Mouse (Mus musculus): ENCODE measurements at regions not wholly inside any gene's neighbourhood (a gene's known extent, or its start where the extent isn't known, plus 50 kb on each side); places are given as distances from the start of the nearest gene placed in this dataset.

DNA sequence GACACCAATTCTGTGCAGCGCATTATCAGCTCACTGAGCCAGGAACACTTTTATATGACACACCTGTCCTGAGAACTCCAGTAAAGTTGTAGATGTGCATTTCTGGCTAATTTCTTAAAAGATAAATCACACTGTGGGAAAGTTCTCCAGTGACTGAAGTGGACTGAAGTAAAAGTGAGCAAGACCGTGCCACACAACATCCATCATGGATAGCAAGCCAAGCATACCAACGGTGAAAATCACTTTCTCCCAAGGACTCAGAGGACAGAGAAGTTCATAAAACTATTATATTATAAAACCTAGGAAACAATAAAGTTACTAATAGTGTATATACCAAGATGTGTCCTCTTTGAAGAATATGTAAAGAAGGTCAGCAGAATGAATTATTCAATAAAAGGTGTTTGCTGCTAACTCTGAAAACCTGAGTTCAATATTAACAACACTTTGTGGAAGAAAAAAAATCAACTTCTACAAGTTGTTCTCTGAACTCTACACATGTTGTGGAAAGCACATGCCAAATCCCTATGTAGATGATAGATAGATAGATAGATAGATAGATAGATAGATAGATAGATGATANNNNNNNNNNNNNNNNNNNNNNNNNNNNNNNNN, 298.2 kb upstream of the Igbp1b start:
- 93% methylated on average over 3 of the region's 3 CpGs for WGBS
- no peaks in the 10 kb centered on the region for H3K9me3 ChIP-seq (replicated peaks; ENCODE audit: control insufficient read depth, low read length)
- no peak overlapping the region for H3K4me2 ChIP-seq (ENCODE audit: low read length)
- H3K4me3 ChIP-seq (ENCODE audit: low read depth, low read length), result no peak overlapping the region
- no peaks in the 10 kb centered on the region for H3K36me3 ChIP-seq (ENCODE audit: control insufficient read depth, insufficient read depth, low read length)
- H3K27me3 ChIP-seq (replicated peaks; ENCODE audit: control insufficient read depth, insufficient read depth, low read length), result no peaks in the 10 kb centered on the region
- no peak for DNase-seq (ENCODE audit: low spot score)
- H3K9ac ChIP-seq (ENCODE audit: low read length), result no peak overlapping the region
- no peaks in the 10 kb centered on the region for H3K4me1 ChIP-seq (ENCODE audit: control insufficient read depth, insufficient read depth, low read length)
- no peak for ATAC-seq
- no peak overlapping the region for H3K27ac ChIP-seq (ENCODE audit: low read depth, low read length)

DNA sequence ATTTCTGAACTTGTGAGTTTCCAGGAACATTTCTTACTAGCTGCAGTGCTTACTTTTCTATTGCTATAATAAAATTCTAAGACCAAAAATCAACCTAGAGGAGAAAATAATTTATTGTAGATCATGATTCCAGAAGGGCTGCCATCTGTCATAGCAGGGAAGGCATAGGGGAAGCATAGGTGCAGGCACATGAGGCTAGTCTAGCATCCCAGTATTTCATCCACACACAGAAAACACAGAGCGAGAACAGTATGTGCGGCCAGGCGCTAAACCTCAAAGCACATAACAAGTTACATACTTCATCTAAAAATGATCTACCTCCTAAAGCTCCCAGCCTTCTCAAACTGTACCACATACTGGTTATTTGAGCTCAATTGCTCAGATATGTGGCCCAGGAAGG, 292.5 kb upstream of the Igbp1b start:
- ATAC-seq (no peak), DNase-seq (ENCODE audit: low spot score) (no peak)
- 83% methylated on average over 3 of the region's 3 CpGs for WGBS
- no peaks in the 10 kb centered on the region for H3K27me3 ChIP-seq (replicated peaks; ENCODE audit: control insufficient read depth, insufficient read depth, low read length)
- H3K27ac ChIP-seq (ENCODE audit: low read depth, low read length), result no peak overlapping the region
- no peak overlapping the region for H3K9ac ChIP-seq (ENCODE audit: low read length)
- no peaks in the 10 kb centered on the region for H3K9me3 ChIP-seq (replicated peaks; ENCODE audit: control insufficient read depth, low read length)
- H3K36me3 ChIP-seq (ENCODE audit: control insufficient read depth, insufficient read depth, low read length), result no peaks in the 10 kb centered on the region
- no peak overlapping the region for H3K4me3 ChIP-seq (ENCODE audit: low read depth, low read length)
- H3K4me1 ChIP-seq (ENCODE audit: control insufficient read depth, insufficient read depth, low read length), result no peaks in the 10 kb centered on the region
- H3K4me2 ChIP-seq (ENCODE audit: low read length), result no peak overlapping the region

DNA sequence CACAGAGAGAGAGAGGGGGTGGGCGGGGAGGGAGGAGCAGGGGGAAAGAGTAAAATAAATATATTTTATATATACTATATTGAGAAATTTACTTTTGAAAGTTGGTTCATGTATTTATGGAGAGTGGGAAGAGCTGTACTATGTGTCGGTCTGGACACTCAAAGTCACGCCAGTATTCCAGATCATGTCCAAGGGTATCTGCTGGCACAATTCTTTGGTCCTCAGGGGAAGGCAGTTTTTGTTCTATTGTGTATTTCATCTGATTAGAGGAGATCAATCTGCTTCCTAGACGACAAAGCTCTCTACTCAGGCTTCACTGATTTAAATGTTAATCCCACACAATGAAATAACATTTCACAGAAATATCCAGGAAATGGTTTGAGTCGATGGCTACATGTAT, 288.3 kb upstream of the Igbp1b start:
- H3K4me2 ChIP-seq (ENCODE audit: low read length), result no peak overlapping the region
- 47% methylated on average over 5 of the region's 5 CpGs for WGBS
- H3K9ac ChIP-seq (ENCODE audit: low read length), result no peak overlapping the region
- H3K4me3 ChIP-seq (ENCODE audit: low read depth, low read length), result no peak overlapping the region
- no peaks in the 10 kb centered on the region for H3K27me3 ChIP-seq (replicated peaks; ENCODE audit: control insufficient read depth, insufficient read depth, low read length)
- no peak for ATAC-seq
- H3K9me3 ChIP-seq (replicated peaks; ENCODE audit: control insufficient read depth, low read length), result no peaks in the 10 kb centered on the region
- DNase-seq (ENCODE audit: low spot score), result no peak
- H3K27ac ChIP-seq (ENCODE audit: low read depth, low read length), result no peak overlapping the region
- H3K36me3 ChIP-seq (ENCODE audit: control insufficient read depth, insufficient read depth, low read length), result no peaks in the 10 kb centered on the region
- no peaks in the 10 kb centered on the region for H3K4me1 ChIP-seq (ENCODE audit: control insufficient read depth, insufficient read depth, low read length)

DNA sequence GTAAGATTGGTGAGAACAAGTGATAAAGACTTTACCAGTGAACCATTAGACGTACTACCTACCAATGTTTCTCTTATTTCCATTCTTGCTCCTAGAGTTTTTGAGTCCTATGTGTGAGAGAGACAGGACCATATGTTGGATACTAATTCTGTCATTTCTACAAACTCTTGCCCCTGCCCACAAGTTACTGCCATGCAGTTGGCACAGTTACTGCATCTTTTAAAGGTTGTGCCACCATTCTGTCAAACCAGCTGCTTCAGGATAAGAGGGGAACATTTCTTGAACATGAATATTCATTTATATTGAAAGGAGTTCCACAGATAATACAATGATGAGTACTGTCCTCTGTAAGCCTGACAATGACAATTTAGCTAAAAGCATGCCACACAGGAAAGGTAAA, 287.1 kb upstream of the Igbp1b start:
- no peak overlapping the region for H3K27ac ChIP-seq (ENCODE audit: low read depth, low read length)
- H3K9ac ChIP-seq (ENCODE audit: low read length), result no peak overlapping the region
- no peaks in the 10 kb centered on the region for H3K36me3 ChIP-seq (ENCODE audit: control insufficient read depth, insufficient read depth, low read length)
- 0 out of 2 replicates have a peak, but pooled peaks have one; percentile 32 for ATAC-seq
- H3K9me3 ChIP-seq (replicated peaks; ENCODE audit: control insufficient read depth, low read length), result no peaks in the 10 kb centered on the region
- no peak overlapping the region for H3K4me3 ChIP-seq (ENCODE audit: low read depth, low read length)
- 48% methylated on average over 1 of the region's 1 CpGs for WGBS
- DNase-seq (ENCODE audit: low spot score), result peak; percentile 38
- no peaks in the 10 kb centered on the region for H3K27me3 ChIP-seq (replicated peaks; ENCODE audit: control insufficient read depth, insufficient read depth, low read length)
- no peaks in the 10 kb centered on the region for H3K4me1 ChIP-seq (ENCODE audit: control insufficient read depth, insufficient read depth, low read length)
- no peak overlapping the region for H3K4me2 ChIP-seq (ENCODE audit: low read length)

DNA sequence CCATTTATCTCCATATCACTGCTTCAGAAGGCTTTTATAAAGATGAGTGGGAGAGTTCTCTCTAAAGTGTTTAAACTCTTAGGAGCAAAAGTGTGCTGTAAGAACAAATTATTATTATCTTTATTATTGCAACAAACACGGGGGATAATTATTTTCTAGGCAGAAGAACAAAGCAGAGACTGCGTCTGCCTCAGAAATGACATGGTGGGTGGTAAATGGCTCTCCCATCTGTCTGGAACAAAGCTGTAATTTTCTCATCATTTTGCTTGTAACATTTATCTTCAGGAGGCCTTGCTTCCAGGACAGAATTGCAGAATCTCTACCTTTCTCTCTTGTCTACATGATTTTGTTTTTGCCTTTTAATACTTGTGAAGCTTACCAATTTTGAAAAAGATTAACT, 261.8 kb upstream of the Igbp1b start:
- Histone ChIP-seq H3K9ac (ENCODE audit: low read length) (no peak overlapping the region), H3K27me3 (replicated peaks; ENCODE audit: control insufficient read depth, insufficient read depth, low read length) (no peaks in the 10 kb centered on the region), H3K4me2 (ENCODE audit: low read length) (no peak overlapping the region), H3K9me3 (replicated peaks; ENCODE audit: control insufficient read depth, low read length) (no peaks in the 10 kb centered on the region), H3K4me3 (ENCODE audit: low read depth, low read length) (no peak overlapping the region), H3K36me3 (ENCODE audit: control insufficient read depth, insufficient read depth, low read length) (no peaks in the 10 kb centered on the region), H3K4me1 (ENCODE audit: control insufficient read depth, insufficient read depth, low read length) (no peaks in the 10 kb centered on the region), H3K27ac (ENCODE audit: low read depth, low read length) (no peak overlapping the region)
- WGBS, result 45% methylated on average over 2 of the region's 2 CpGs
- no peak for DNase-seq (ENCODE audit: low spot score)
- no peak for ATAC-seq

DNA sequence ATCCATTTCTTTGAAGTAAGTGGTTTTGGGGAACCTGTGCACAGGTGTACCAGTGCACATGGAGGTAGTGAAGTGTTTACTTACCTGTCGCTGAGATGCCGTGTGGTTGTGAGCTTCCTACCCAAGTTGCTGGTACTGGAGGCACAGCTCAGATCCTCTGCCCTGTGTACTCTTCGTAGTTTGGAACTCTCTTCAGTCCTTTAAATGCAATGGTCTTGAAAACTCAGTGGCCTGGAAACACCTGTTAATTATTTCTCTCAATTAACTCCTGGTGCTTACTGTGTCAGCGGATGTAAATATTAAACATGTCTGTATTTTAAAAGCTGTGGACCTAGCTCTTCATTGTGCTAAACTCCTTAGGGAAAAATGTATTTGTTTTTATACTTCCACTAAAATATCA, 261.2 kb upstream of the Igbp1b start:
- ATAC-seq, result no peak
- H3K9me3 ChIP-seq (replicated peaks; ENCODE audit: control insufficient read depth, low read length), result no peaks in the 10 kb centered on the region
- no peak overlapping the region for H3K27ac ChIP-seq (ENCODE audit: low read depth, low read length)
- no peaks in the 10 kb centered on the region for H3K27me3 ChIP-seq (replicated peaks; ENCODE audit: control insufficient read depth, insufficient read depth, low read length)
- no peak overlapping the region for H3K4me2 ChIP-seq (ENCODE audit: low read length)
- H3K4me1 ChIP-seq (ENCODE audit: control insufficient read depth, insufficient read depth, low read length), result no peaks in the 10 kb centered on the region
- WGBS, result 91% methylated on average over 4 of the region's 4 CpGs
- H3K9ac ChIP-seq (ENCODE audit: low read length), result no peak overlapping the region
- H3K36me3 ChIP-seq (ENCODE audit: control insufficient read depth, insufficient read depth, low read length), result no peaks in the 10 kb centered on the region
- no peak overlapping the region for H3K4me3 ChIP-seq (ENCODE audit: low read depth, low read length)
- no peak for DNase-seq (ENCODE audit: low spot score)

DNA sequence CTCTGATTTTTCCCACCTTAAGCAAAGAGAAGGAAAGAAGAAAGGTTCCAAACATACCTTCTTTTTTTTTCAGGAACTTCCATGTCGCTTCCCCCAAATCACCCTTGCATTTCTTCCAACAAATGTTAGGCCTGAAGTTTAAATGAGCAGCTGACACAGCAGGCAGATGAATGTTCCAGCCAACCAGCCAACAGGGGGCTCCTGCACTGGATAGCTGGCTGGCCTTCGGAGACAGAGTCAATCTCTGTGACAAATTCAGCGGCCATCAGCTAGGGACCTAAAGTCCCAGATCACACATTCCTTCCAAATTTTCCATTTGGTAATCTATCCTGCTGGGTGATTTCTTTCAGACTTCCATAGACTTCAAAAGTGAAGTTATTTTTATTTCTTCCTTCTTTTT, 256.6 kb upstream of the Igbp1b start:
- Histone ChIP-seq H3K36me3 (ENCODE audit: control insufficient read depth, insufficient read depth, low read length) (no peaks in the 10 kb centered on the region), H3K4me1 (ENCODE audit: control insufficient read depth, insufficient read depth, low read length) (no peaks in the 10 kb centered on the region), H3K27me3 (replicated peaks; ENCODE audit: control insufficient read depth, insufficient read depth, low read length) (no peaks in the 10 kb centered on the region), H3K9ac (ENCODE audit: low read length) (no peak overlapping the region), H3K4me3 (ENCODE audit: low read depth, low read length) (no peak overlapping the region), H3K9me3 (replicated peaks; ENCODE audit: control insufficient read depth, low read length) (no peaks in the 10 kb centered on the region), H3K4me2 (ENCODE audit: low read length) (no peak overlapping the region), H3K27ac (ENCODE audit: low read depth, low read length) (no peak overlapping the region)
- DNase-seq (ENCODE audit: low spot score), result no peak
- no peak for ATAC-seq
- WGBS, result 69% methylated on average over 3 of the region's 3 CpGs

DNA sequence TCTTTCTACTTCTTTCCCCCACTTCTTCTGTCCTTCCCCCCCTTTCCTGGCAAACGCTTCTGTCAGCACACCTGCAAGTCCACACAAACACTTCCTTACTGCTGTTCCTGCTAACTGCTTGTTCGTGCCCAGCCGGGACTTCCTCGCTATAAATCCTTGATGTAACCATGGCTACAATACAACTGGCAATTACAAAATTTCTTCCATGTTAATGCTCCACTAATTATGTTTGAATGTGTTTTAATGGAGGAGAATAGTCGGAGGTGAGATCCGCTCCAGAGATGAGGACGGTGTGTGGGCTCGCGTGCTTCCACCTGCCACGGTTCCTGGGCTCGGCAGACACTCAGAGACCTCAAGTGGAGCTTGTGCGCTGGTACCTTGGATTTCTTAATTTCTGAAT, 215.3 kb upstream of the Igbp1b start:
- no peak overlapping the region for H3K4me3 ChIP-seq (ENCODE audit: low read depth, low read length)

DNA sequence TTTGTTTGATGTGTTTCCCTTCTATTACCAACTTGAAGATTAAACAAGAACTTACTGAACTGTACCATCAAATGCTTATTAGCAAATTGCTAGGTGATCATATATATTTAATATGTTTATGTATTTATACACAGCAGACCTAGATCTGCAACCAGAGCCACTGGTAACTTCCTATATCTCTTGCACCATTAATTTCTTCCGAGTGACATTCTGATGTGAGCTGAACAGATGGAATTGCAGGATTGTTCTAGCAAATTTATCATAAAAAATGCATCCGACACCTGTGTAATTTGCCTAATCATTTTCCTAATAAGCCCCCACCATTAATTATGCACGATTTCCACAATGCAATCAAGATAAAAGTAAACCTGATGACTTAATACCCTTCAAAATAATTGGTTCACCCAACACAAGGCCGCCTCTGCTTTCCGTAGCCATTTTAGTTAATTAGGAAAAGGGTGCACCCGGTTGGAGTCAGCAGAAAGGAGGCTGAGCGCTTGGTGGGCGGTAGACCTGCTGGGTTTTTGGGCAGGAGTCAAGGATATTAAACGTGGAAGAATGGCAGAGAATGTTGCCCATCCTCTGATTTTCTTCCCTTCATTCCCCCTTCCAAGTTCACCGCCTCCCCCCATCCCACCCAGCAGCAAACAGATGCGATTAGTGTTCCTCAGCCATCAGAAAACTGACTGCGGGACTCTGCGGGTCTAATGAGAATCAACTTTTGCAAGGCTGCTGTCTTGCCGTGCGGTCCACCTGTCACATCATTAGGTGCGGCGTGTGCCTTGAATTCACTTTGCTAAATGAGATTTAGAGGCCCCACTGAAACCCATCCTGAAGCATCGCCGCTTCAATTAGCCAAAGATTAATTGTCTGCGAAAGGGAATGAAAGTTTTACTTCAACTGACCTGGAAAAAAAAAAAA, 214.4 kb upstream of the Igbp1b start:
- DNase-seq (ENCODE audit: low spot score) (peak; percentile 62), ATAC-seq (peak; percentile 83)
- Histone ChIP-seq H3K9ac (ENCODE audit: low read length) (no peak overlapping the region), H3K4me2 (ENCODE audit: low read length) (peak overlapping the region; percentile 35), H3K4me1 (ENCODE audit: control insufficient read depth, insufficient read depth, low read length) (peaks cover 6% of the 10 kb centered on the region), H3K27me3 (replicated peaks; ENCODE audit: control insufficient read depth, insufficient read depth, low read length) (no peaks in the 10 kb centered on the region), H3K27ac (ENCODE audit: low read depth, low read length) (no peak overlapping the region), H3K36me3 (ENCODE audit: control insufficient read depth, insufficient read depth, low read length) (no peaks in the 10 kb centered on the region), H3K4me3 (ENCODE audit: low read depth, low read length) (no peak overlapping the region), H3K9me3 (replicated peaks; ENCODE audit: control insufficient read depth, low read length) (no peaks in the 10 kb centered on the region)
- 24% methylated on average over 20 of the region's 20 CpGs for WGBS

More for the DNA sequence above, 215.3 kb upstream of the Igbp1b start:
- Histone ChIP-seq H3K27ac (ENCODE audit: low read depth, low read length) (no peak overlapping the region), H3K9me3 (replicated peaks; ENCODE audit: control insufficient read depth, low read length) (no peaks in the 10 kb centered on the region), H3K27me3 (replicated peaks; ENCODE audit: control insufficient read depth, insufficient read depth, low read length) (no peaks in the 10 kb centered on the region), H3K36me3 (ENCODE audit: control insufficient read depth, insufficient read depth, low read length) (no peaks in the 10 kb centered on the region), H3K4me1 (ENCODE audit: control insufficient read depth, insufficient read depth, low read length) (peaks cover 6% of the 10 kb centered on the region), H3K9ac (ENCODE audit: low read length) (no peak overlapping the region), H3K4me2 (ENCODE audit: low read length) (peak overlapping the region; percentile 35; the same call in 1 of the 2 replicates)
- ATAC-seq (peak; percentile 69; the same call in 1 of the 2 replicates), DNase-seq (ENCODE audit: low spot score) (peak; percentile 65)
- WGBS, result 33% methylated on average over 12 of the region's 12 CpGs

All from forebrain, embryonic 14.5 days (tissue).